Mouse (Mus musculus) kidney, adult 8-10 months (tissue): Measurements from ENCODE around the gene 1700007K13Rik.

Experiments
- DNase-seq, 2 experiments: peaks; one replicate each; pipeline ENCODE4 v3.0.0; 2022

1700007K13Rik gene

GRCm38 (mm10) chr2:28468486-28469225 is 2.5 kb upstream of the 1700007K13Rik start:
- DNase-seq, result no peak

GRCm38 (mm10) chr2:28467860-28468485 is 1.8 kb upstream of the 1700007K13Rik start, which contains the start of gene Mrps2:
TSS of gene Mrps2 (plus strand) at chr2:28468066.
- DNase-seq, result peak; percentile 80 to 83

GRCm38 (mm10) chr2:28464919-28465318 is 1.2 kb downstream of the 1700007K13Rik start:
- no peak for DNase-seq

DNA sequence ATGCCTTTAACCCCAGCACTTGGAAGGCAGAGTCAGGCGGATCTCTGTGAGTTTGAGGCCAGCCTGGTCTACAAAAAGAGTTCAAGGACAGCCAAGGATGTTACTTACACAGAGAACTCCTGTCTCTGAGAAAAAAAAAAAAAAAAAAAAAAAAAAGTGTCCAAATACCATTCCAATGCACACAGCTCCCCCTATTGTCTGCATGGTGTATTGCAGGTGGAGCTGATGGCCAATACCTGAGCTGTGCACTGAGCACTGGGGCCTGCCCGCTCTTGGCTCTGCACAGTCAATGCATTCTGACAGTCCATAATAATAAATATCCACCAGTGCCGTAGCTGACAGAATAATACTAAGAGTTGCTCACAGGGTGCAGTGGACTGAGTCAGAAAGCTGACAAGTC is 2.2 kb downstream of the 1700007K13Rik start:
- DNase-seq, result peak; percentile 52 to 79

GRCm38 (mm10) chr2:28456616-28457015 is 9.5 kb downstream of the 1700007K13Rik start:
- no peak for DNase-seq

DNA sequence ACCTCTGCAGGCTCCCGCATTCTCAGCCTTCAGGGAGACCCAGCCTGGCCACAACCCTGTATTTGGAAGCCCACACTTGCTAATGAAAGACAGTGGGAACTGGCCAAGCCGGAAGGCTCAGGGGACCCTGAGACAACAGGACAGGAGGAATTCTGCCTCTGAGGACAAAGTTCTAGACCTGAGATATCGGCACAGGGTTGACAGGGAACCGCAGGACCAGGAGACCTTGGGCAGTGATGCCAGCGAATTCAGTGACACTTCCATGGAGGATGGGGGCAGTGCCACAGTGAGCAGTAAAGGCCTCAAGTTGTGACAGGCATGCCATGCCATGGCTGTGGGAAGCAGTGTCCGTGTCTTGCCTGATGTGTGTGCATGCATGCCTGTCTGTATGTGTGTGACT is 12.6 kb downstream of the 1700007K13Rik start:
- DNase-seq, result no peak

DNA sequence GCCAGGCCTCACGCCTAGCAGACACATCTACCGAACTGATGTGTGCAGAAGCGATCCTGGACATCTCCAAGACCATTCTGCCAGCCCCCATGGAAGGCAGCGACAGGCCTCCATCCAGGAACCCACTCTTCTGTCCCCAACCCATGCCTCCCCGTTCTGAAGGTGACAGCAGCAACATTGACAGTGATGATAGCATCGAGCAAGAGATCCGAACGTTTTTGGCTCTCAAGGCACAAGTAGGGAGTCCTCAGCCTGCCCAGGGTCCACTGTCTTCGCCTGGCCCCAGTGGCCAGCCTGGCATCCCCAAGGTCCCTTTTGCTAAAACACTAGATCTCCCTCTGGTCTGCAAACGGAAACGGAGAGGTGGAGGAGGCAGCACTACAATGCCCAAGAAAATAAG is 14.5 kb downstream of the 1700007K13Rik start:
- DNase-seq, result no peak

- DNase-seq, result no peak
These were observed 18.8 kb downstream of the 1700007K13Rik start for GRCm38 (mm10) chr2:28447315-28447670.

- DNase-seq, result peak in 1 of 2 experiments; percentile 14
These were observed 19.4 kb downstream of the 1700007K13Rik start, which contains the start of gene Ppp1r26 for GRCm38 (mm10) chr2:28446515-28447314. TSS of gene Ppp1r26 (plus strand) at chr2:28446800.

- no peak for DNase-seq
These were observed 20.0 kb downstream of the 1700007K13Rik start for GRCm38 (mm10) chr2:28446181-28446514.

DNA sequence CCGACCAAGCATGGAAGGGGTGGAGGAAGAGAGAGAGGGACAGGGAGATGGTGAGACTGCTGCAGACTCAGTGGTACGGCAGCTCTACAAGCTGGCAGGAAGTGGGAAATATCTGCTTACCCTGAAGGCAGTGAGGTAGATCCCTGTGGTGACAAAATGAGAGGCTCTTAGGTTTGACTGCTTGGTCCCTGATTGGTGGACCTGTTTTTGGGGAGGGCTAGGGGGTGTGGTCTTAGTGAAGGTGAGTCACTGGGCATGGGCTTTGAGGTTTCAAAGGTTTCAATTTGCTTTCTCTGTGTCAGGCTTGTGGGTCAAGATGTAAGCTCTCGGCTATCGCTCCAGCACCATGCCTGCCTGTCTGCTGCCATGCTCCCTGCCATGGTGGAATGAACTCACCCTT is 21.1 kb downstream of the 1700007K13Rik start:
- no peak for DNase-seq

- DNase-seq, result no peak
These were observed 25.3 kb downstream of the 1700007K13Rik start for GRCm38 (mm10) chr2:28440842-28441241.

GRCm38 (mm10) chr2:28435401-28435800 is 30.7 kb downstream of the 1700007K13Rik start:
- no peak for DNase-seq

DNA sequence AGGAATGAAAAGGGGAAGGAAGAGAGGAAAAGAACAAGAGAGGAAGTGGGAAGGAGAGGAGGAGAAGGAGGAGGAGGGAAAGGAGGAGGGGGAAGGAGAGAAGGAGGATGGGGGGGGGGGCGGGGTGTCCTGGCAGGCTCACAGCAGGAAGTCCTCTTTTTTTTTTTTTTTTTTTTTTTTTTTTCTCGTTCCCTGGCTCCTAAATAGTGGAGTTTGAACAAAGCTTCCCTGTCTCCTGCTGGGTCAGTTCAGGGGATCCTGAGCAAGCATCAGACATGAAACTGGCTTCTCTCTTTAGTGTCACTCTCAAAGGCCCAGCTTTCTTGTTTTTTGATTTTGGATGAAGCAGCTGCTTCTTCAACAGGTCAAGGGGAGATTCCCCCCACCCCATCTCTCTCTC is 32.6 kb downstream of the 1700007K13Rik start:
- DNase-seq, result no peak

GRCm38 (mm10) chr2:28432811-28433210 is 33.3 kb downstream of the 1700007K13Rik start:
- DNase-seq, result peak; percentile 13 to 14

DNA sequence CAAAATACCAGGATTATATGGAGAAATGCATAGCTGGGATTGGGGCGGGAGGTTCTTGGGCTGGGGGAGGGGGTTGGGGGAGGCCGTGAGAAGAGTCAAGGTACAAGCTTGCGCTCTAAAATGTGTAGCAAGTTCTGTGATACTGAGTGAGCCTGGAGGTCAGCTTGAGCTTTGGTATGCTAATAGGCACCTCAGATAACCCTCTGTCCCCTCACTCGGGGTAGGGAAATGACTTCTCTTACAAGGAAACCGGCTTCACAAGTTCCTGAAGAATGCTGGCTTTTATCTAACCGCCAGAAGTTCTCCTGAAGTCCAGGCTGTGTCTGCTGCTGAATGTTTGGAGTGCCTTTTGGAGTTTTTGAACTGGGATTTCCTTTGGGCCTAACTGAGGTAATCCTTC is 35.3 kb downstream of the 1700007K13Rik start:
- no peak for DNase-seq

GRCm38 (mm10) chr2:28427226-28427625 is 38.9 kb downstream of the 1700007K13Rik start:
- no peak for DNase-seq

GRCm38 (mm10) chr2:28423167-28423566 is 43.0 kb downstream of the 1700007K13Rik start:
- DNase-seq, result peak; percentile 27 to 71

DNA sequence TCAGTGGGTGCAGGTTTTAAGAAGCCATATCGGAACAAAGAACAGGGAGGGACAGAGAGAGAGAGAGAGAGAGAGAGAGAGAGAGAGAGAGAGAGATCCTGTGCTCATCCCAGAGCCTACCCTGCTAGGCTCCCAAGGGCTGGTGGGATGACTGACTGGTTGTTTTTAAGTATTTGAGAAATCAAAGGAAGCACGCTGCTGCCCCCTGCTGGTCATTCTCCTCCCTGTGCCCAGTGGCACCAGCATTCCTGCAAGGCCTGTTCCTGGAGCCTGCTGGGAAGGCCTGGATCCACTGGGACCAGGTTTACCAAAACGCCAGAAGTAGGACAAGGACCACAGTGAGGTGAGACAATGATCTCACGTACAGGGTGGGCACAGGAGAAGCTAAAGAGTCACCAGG is 46.2 kb downstream of the 1700007K13Rik start:
- DNase-seq, result peak; percentile 70 to 91

DNA sequence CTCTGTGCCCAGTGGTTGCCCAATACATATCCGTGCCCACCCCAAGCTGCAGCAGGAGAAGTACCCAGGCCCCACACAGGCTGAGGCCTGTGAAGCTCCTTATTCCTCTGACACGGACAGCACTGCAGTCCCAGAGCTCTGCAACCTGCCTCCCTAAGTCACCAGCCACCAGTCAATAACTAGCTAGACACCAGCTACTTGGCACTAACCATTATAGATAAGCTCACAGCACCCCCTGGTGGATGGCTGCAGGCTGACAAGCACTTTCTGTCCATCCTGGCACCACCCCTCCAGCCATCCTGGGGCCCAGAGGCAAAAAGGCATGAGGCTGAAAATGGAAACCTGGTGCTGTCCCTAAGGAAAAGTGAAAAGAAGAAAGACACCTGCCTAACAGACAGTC is 48.1 kb downstream of the 1700007K13Rik start:
- peak; percentile 50 to 86 for DNase-seq

DNA sequence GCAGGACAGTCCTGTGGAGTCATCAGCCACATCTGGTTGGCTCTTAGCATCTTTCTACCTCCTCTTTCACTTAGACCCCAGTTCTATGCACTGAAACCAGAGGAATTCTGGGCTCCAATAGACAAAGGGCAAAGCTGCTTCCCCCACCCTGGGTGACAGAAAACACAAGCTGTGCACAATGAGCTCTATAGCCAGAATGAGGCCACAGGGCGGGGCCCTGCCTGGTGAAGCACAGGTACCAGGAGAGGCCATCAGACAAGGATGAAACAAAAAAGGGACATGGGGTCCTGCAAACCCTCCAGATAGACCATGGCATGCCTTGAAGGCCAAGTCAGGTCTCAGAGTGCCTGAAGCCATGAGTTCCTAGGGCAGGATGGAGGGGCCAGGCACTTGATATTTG is 49.6 kb downstream of the 1700007K13Rik start:
- no peak for DNase-seq

- no peak for DNase-seq
These were observed 50.6 kb downstream of the 1700007K13Rik start for GRCm38 (mm10) chr2:28415387-28416024.

DNA sequence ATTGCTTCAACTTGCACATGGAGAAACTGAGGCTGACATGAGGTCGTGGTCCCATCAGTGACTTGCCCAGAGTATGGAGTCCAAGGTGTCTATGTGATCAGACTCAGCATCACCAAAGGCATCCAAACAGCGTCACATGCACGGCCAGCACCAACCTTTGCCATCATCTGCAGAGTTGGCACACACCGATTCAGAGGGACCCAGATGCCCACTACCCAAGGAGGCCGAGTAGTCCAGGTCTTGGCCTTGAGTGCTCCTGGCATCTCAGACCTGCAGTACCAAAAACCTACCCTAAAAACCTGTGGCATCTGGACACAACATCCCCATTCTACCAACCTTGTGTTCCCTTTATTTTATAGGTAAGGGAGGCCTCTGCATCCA is 51.4 kb downstream of the 1700007K13Rik start:
- DNase-seq, result no peak
